Mouse (Mus musculus) kidney, embryonic 15.5 days (tissue): ENCODE results near the gene Nudt1. TPM values are rescaled to one million over a fixed set of nuclear protein-coding genes. Genes with fewer than 3 reads are reported as not detected.
A peak's percentile ranks its signal among the peaks of the same experiment; 100 is the strongest.

Experiments used
- ATAC-seq: fragments of 200-750 bp; cut with Nextera tagmentation; replicated peaks from 2 replicates; pipeline ENCODE4 v1.8.0; 2017; ENCODE audit warnings: moderate TSS enrichment; ENCODE audit not compliant: low FRiP score
- H3K27ac ChIP-seq: fragments of 300-500 bp; sonication (generic); 2 replicates; pipeline ENCODE4 v1.5.1; 2015; ENCODE audit warnings: mild to moderate bottlenecking, inconsistent platforms
- H3K27me3 ChIP-seq: fragments of 300-500 bp; sonication (generic); 2 replicates; pipeline ENCODE4 v1.6.1; 2015; ENCODE audit warnings: inconsistent platforms
- H3K36me3 ChIP-seq: fragments of 300-500 bp; sonication (generic); 2 replicates; pipeline ENCODE4 v1.6.1; 2015; ENCODE audit warnings: inconsistent platforms
- H3K4me1 ChIP-seq: fragments of 300-500 bp; sonication (generic); 2 replicates; pipeline ENCODE4 v1.6.1; 2015; ENCODE audit warnings: inconsistent platforms
- H3K4me2 ChIP-seq: fragments of 300-500 bp; sonication (generic); 2 replicates; pipeline ENCODE4 v1.6.1; 2015; ENCODE audit warnings: moderate library complexity, mild to moderate bottlenecking, inconsistent platforms
- H3K4me3 ChIP-seq: fragments of 300-500 bp; sonication (generic); replicated peaks from 2 replicates; pipeline ENCODE4 v1.5.1; 2015; ENCODE audit warnings: mild to moderate bottlenecking, inconsistent platforms
- H3K9ac ChIP-seq: fragments of 300-500 bp; sonication (generic); 2 replicates; pipeline ENCODE4 v1.6.1; 2015; ENCODE audit warnings: mild to moderate bottlenecking, inconsistent platforms
- H3K9me3 ChIP-seq: fragments of 300-500 bp; sonication (generic); replicated peaks from 2 replicates; pipeline ENCODE4 v1.6.1; 2016; ENCODE audit warnings: inconsistent platforms
- WGBS: fragments of 180-500 bp; shearing (Covaris S2); methylation state at CpG from one replicate; pipeline ENCODE4 v1.1.7; 2015; ENCODE audit warnings: mixed read lengths; 5-methylcytosine and 5-hydroxymethylcytosine counted together
- polyA plus RNA-seq: library from polyadenylated mRNA; unstranded; fragments of >200 nt; fragmentation: Nextera tagmentation; extraction: Ambion mirVana; gene quantifications from 2 replicates; pipeline ENCODE4 v1.2.1, GENCODE M21; 2015

Gene Nudt1
- 54.8 and 60.1 TPM in 2 replicates for polyA plus RNA-seq

GRCm38 (mm10) chr5:140321042-140321755, at the start of gene Nudt1, which contains the start of gene Mad1l1:
Nudt1 (plus strand) TSS chr5:140321656.
Mad1l1 (minus strand) TSS chr5:140321552.
- H3K9ac ChIP-seq, result peak within 1 kb of the TSS; percentile 100
- H3K4me1 ChIP-seq, result peaks cover 19% of the 10 kb centered on the region
- no peaks in the 10 kb centered on the region for H3K27me3 ChIP-seq
- peak within 1 kb of the TSS; percentile 82 for H3K4me2 ChIP-seq
- H3K36me3 ChIP-seq, result peaks cover 5% of the 10 kb centered on the region; the same call in 1 of the 2 replicates
- peak; percentile 95 for ATAC-seq
- H3K27ac ChIP-seq, result peak within 1 kb of the TSS; percentile 81
- 1% methylated on average over 60 of the region's 60 CpGs for WGBS
- H3K9me3 ChIP-seq, result no peaks in the 10 kb centered on the region
- H3K4me3 ChIP-seq, result peak within 1 kb of the TSS; percentile 98

DNA sequence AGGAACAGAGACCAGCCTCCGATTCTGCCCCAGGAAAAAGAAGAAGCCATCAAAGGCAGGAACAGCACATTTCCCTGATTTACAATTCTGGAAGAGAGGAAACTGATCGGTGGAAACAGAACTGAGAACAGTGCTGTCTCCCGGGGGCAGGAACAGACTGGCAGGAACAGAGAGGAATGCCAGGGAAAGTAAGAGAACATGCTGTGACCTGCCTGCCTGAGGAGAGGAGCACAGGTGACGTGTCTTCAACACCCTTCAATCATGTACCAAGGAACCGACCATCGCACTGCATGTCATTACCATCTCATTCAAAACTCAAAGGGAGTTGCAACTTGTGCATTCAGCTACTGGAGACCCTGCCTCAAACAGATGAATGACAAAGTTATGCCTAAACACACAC, 44.7 kb upstream of the Nudt1 start:
- H3K27me3 ChIP-seq, result no peaks in the 10 kb centered on the region
- H3K4me2 ChIP-seq, result no peak overlapping the region
- peaks cover 31% of the 10 kb centered on the region for H3K36me3 ChIP-seq
- H3K4me3 ChIP-seq, result no peak overlapping the region
- no peak overlapping the region for H3K9ac ChIP-seq
- H3K9me3 ChIP-seq, result no peaks in the 10 kb centered on the region
- H3K27ac ChIP-seq, result no peak overlapping the region
- 77% methylated on average over 6 of the region's 6 CpGs for WGBS
- no peaks in the 10 kb centered on the region for H3K4me1 ChIP-seq
- ATAC-seq, result no peak

GRCm38 (mm10) chr5:140280205-140280604, 41.3 kb upstream of the Nudt1 start:
- Histone ChIP-seq H3K4me2 (no peak overlapping the region), H3K9me3 (no peaks in the 10 kb centered on the region), H3K4me3 (no peak overlapping the region), H3K27me3 (no peaks in the 10 kb centered on the region), H3K4me1 (no peaks in the 10 kb centered on the region), H3K36me3 (peaks cover 54% of the 10 kb centered on the region), H3K9ac (no peak overlapping the region), H3K27ac (no peak overlapping the region)
- WGBS, result 72% methylated on average over 9 of the region's 9 CpGs
- ATAC-seq, result no peak

DNA sequence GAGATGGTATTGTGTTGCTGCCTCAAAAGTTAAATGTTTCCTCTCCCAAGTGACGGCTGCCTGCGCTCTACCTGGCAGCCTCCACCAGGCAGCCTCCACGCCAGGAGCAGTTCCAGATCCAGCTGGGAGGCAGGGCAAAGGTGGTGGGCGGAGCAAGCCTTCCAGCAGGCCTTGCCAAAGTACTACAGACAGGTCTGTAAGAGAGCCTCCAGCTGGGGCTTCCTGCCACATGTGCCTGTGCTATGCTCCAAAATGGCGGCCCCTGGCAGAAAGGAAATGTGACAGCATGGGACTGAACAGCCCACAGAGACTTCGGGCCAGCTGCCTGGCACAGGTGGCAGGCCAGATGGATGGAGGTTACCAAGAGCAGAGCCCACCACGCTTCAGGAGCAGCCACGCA, 39.1 kb upstream of the Nudt1 start:
- no peak overlapping the region for H3K9ac ChIP-seq
- H3K9me3 ChIP-seq, result no peaks in the 10 kb centered on the region
- no peaks in the 10 kb centered on the region for H3K27me3 ChIP-seq
- H3K27ac ChIP-seq, result no peak overlapping the region
- no peak overlapping the region for H3K4me3 ChIP-seq
- no peak for ATAC-seq
- H3K36me3 ChIP-seq, result peaks cover 51% of the 10 kb centered on the region
- WGBS, result 76% methylated on average over 8 of the region's 8 CpGs
- H3K4me1 ChIP-seq, result no peaks in the 10 kb centered on the region
- no peak overlapping the region for H3K4me2 ChIP-seq

- no peaks in the 10 kb centered on the region for H3K27me3 ChIP-seq
- peaks cover 48% of the 10 kb centered on the region for H3K36me3 ChIP-seq
- no peak overlapping the region for H3K9ac ChIP-seq
- ATAC-seq, result no peak
- H3K4me1 ChIP-seq, result no peaks in the 10 kb centered on the region
- 93% methylated on average over 3 of the region's 3 CpGs for WGBS
- H3K27ac ChIP-seq, result no peak overlapping the region
- H3K9me3 ChIP-seq, result no peaks in the 10 kb centered on the region
- no peak overlapping the region for H3K4me3 ChIP-seq
- no peak overlapping the region for H3K4me2 ChIP-seq
Measured at GRCm38 (mm10) chr5:140282900-140283299, 38.6 kb upstream of the Nudt1 start.

GRCm38 (mm10) chr5:140284011-140284410, 37.4 kb upstream of the Nudt1 start:
- H3K27me3 ChIP-seq, result no peaks in the 10 kb centered on the region
- no peak overlapping the region for H3K4me3 ChIP-seq
- peaks cover 45% of the 10 kb centered on the region for H3K36me3 ChIP-seq
- no peaks in the 10 kb centered on the region for H3K4me1 ChIP-seq
- WGBS, result 90% methylated on average over 2 of the region's 2 CpGs
- no peak overlapping the region for H3K9ac ChIP-seq
- no peaks in the 10 kb centered on the region for H3K9me3 ChIP-seq
- no peak overlapping the region for H3K4me2 ChIP-seq
- no peak for ATAC-seq
- H3K27ac ChIP-seq, result no peak overlapping the region

GRCm38 (mm10) chr5:140284761-140285160, 36.7 kb upstream of the Nudt1 start:
- no peak for ATAC-seq
- Histone ChIP-seq H3K4me2 (no peak overlapping the region), H3K27ac (no peak overlapping the region), H3K36me3 (peaks cover 47% of the 10 kb centered on the region), H3K4me1 (no peaks in the 10 kb centered on the region), H3K4me3 (no peak overlapping the region), H3K9me3 (no peaks in the 10 kb centered on the region), H3K9ac (no peak overlapping the region), H3K27me3 (no peaks in the 10 kb centered on the region)
- WGBS, result 89% methylated on average over 2 of the region's 2 CpGs

- Histone ChIP-seq H3K27me3 (no peaks in the 10 kb centered on the region), H3K9me3 (no peaks in the 10 kb centered on the region), H3K4me3 (no peak overlapping the region), H3K27ac (no peak overlapping the region), H3K4me1 (no peaks in the 10 kb centered on the region), H3K9ac (no peak overlapping the region), H3K36me3 (peaks cover 67% of the 10 kb centered on the region), H3K4me2 (no peak overlapping the region)
- WGBS, result 93% methylated on average over 3 of the region's 3 CpGs
- no peak for ATAC-seq
Measured at GRCm38 (mm10) chr5:140288287-140288686, 33.2 kb upstream of the Nudt1 start.

DNA sequence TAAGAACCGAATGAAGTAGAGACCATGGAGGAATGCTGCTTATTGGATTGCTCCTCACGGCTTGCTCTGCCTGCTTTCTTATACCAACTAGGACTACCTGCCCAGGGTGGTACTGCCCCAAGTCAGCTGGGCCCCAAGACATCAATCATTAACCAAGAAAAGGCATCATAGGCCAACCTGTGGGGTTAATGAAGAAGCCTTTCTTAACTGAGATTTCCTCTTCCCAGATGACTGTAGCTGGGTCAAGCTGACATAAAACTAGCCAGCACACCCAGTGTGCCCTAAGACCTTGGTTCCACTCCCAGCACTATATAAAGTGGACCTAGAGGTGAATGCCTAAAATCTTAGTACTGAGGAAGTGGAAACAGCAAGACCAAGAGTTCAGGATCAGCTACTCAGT, 32.3 kb upstream of the Nudt1 start:
- 94% methylated on average over 2 of the region's 2 CpGs for WGBS
- H3K4me2 ChIP-seq, result no peak overlapping the region
- no peak overlapping the region for H3K27ac ChIP-seq
- H3K4me1 ChIP-seq, result no peaks in the 10 kb centered on the region
- H3K36me3 ChIP-seq, result peaks cover 71% of the 10 kb centered on the region
- no peak for ATAC-seq
- no peak overlapping the region for H3K4me3 ChIP-seq
- H3K9ac ChIP-seq, result no peak overlapping the region
- H3K27me3 ChIP-seq, result no peaks in the 10 kb centered on the region
- no peaks in the 10 kb centered on the region for H3K9me3 ChIP-seq

DNA sequence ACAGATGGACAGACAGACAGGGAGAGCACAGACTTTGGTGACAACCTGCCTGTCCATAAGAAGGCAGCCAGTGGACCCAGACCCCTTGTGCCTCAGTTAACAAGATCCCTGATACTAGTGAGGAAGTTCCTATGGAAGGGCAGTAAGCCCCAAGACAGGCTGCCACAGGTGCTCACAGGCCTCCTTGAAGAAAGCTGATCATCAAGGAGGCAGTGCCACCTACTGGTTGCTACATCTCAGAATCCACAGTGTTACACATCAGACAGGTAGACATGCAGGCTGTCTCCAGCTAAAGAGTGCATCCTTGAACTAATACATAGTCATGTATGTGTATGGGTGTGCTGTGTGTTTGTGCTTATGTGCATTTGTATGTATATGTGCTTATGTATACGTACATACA, 29.3 kb upstream of the Nudt1 start:
- H3K4me1 ChIP-seq, result no peaks in the 10 kb centered on the region
- 83% methylated on average over 1 of the region's 1 CpGs for WGBS
- H3K4me2 ChIP-seq, result no peak overlapping the region
- no peaks in the 10 kb centered on the region for H3K9me3 ChIP-seq
- peaks cover 75% of the 10 kb centered on the region for H3K36me3 ChIP-seq
- H3K9ac ChIP-seq, result no peak overlapping the region
- no peak overlapping the region for H3K27ac ChIP-seq
- H3K27me3 ChIP-seq, result no peaks in the 10 kb centered on the region
- no peak overlapping the region for H3K4me3 ChIP-seq
- no peak for ATAC-seq

DNA sequence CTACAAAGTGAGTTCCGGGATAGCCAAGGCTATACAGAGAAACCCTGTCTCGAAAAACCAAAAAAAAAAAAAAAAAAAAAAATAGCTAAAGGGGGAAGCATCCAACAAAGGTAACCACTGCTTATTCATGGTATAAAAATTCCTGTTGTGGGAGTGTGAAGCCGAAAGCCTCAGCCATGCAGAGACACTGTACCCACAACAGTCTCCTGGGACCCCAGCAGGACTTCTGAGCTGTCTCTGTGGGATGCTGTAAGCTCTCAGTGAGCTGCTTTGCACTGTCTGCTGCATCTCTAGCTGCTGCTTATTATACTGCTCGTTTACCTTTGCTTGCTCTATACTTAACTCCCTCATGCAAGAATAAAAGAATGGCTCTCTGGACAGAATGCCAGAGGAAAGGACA, 23.2 kb upstream of the Nudt1 start:
- WGBS, result 94% methylated on average over 4 of the region's 4 CpGs
- Histone ChIP-seq H3K9me3 (no peaks in the 10 kb centered on the region), H3K27ac (no peak overlapping the region), H3K36me3 (peaks cover 87% of the 10 kb centered on the region), H3K4me2 (no peak overlapping the region), H3K4me1 (no peaks in the 10 kb centered on the region), H3K27me3 (no peaks in the 10 kb centered on the region), H3K9ac (no peak overlapping the region), H3K4me3 (no peak overlapping the region)
- ATAC-seq, result no peak

DNA sequence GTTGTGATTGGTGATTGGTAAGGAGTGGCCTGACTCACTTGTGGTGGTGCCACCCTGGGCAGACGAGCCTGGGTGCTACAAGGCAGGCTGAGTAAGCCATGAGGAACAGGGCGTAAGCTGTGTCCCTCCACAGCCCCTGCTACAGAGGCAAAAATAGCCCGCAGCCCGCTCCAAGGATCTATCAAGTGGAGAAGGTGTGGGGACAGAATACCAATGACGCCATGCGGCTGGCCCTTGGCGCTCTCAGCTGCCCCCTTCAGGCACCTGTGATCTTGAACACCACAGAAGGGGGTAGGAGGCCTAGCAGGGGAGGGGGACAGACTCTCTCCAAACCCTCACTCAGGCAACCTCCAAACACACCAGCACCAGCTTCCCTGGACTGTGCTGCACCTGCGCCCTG, 15.4 kb upstream of the Nudt1 start:
- peaks cover 93% of the 10 kb centered on the region for H3K36me3 ChIP-seq

DNA sequence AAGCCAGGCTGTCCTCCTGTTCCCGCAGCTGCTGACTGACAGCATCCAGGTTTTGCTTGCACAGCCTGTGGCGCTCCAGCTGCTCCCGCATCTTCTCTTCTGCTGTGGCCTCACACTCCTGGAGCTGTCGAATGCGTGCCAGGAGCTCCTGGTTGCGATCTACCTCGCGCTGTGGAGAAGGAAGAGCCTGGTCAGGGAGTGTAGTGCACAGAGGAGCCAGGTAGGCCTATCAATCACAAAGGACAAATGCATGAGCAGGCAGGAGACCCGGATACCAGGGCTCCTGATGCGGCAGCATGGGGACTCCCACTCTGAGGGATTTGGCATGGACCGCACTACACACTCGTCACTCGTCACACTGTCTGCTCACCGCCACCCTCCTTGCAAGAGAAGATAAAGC, 13.9 kb upstream of the Nudt1 start:
- 93% methylated on average over 14 of the region's 14 CpGs for WGBS
- Histone ChIP-seq H3K4me1 (no peaks in the 10 kb centered on the region), H3K27me3 (no peaks in the 10 kb centered on the region), H3K9me3 (no peaks in the 10 kb centered on the region), H3K4me2 (no peak overlapping the region), H3K4me3 (no peak overlapping the region), H3K36me3 (peaks cover 92% of the 10 kb centered on the region), H3K9ac (no peak overlapping the region), H3K27ac (no peak overlapping the region)
- no peak for ATAC-seq

More for the DNA sequence above, 15.4 kb upstream of the Nudt1 start:
- no peak overlapping the region for H3K4me2 ChIP-seq
- H3K4me3 ChIP-seq, result no peak overlapping the region
- H3K4me1 ChIP-seq, result no peaks in the 10 kb centered on the region
- H3K27ac ChIP-seq, result no peak overlapping the region
- no peaks in the 10 kb centered on the region for H3K9me3 ChIP-seq
- no peak for ATAC-seq
- H3K27me3 ChIP-seq, result no peaks in the 10 kb centered on the region
- 81% methylated on average over 8 of the region's 8 CpGs for WGBS
- no peak overlapping the region for H3K9ac ChIP-seq
